Mouse (Mus musculus) cerebellum, adult 9-10 months (tissue): ENCODE measurements around the gene Ccdc170.

ENCODE experiments used
- DNase-seq: peaks from one replicate; pipeline ENCODE4 v3.0.0; 2022

The Ccdc170 gene

GRCm38 (mm10) chr10:4523078-4523477 lies 40.8 kb downstream of the Ccdc170 start:
- no peak for DNase-seq

- DNase-seq, result no peak
Observed at GRCm38 (mm10) chr10:4528043-4528442, 45.7 kb downstream of the Ccdc170 start.

GRCm38 (mm10) chr10:4530638-4531235 lies 48.4 kb downstream of the Ccdc170 start:
- no peak for DNase-seq

- no peak for DNase-seq
Observed at GRCm38 (mm10) chr10:4531933-4532332, 49.6 kb downstream of the Ccdc170 start.

- DNase-seq, result no peak
Observed at GRCm38 (mm10) chr10:4532731-4533130, 50.4 kb downstream of the Ccdc170 start.

GRCm38 (mm10) chr10:4533873-4534272 lies 51.6 kb downstream of the Ccdc170 start:
- DNase-seq, result no peak

- DNase-seq, result no peak
Observed at GRCm38 (mm10) chr10:4545550-4545949, 63.2 kb downstream of the Ccdc170 start.

- DNase-seq, result no peak
Observed at GRCm38 (mm10) chr10:4553442-4554119, 71.3 kb downstream of the Ccdc170 start.

GRCm38 (mm10) chr10:4556842-4557377 lies 74.6 kb downstream of the Ccdc170 start:
- no peak for DNase-seq

GRCm38 (mm10) chr10:4559132-4559531 lies 76.8 kb downstream of the Ccdc170 start:
- DNase-seq, result no peak

- DNase-seq, result no peak
Observed at GRCm38 (mm10) chr10:4565148-4565547, 82.8 kb downstream of the Ccdc170 start.

- DNase-seq, result peak; percentile 6
Observed at GRCm38 (mm10) chr10:4570778-4571177, 88.5 kb downstream of the Ccdc170 start.

- no peak for DNase-seq
Observed at GRCm38 (mm10) chr10:4571304-4571703, 89.0 kb downstream of the Ccdc170 start.

GRCm38 (mm10) chr10:4581905-4582304 lies 99.6 kb downstream of the Ccdc170 start:
- DNase-seq, result no peak

GRCm38 (mm10) chr10:4586691-4587090 lies 104.4 kb downstream of the Ccdc170 start:
- DNase-seq, result no peak

- no peak for DNase-seq
Observed at GRCm38 (mm10) chr10:4589576-4589975, 107.3 kb downstream of the Ccdc170 start.

- DNase-seq, result no peak
Observed at GRCm38 (mm10) chr10:4590956-4591355, 108.7 kb downstream of the Ccdc170 start.

- DNase-seq, result no peak
Observed at GRCm38 (mm10) chr10:4593828-4594227, 111.5 kb downstream of the Ccdc170 start.

- no peak for DNase-seq
Observed at GRCm38 (mm10) chr10:4597211-4597610, 114.9 kb downstream of the Ccdc170 start.

GRCm38 (mm10) chr10:4598244-4598842 lies 116.0 kb downstream of the Ccdc170 start:
- DNase-seq, result peak; percentile 37

GRCm38 (mm10) chr10:4598916-4599315 lies 116.6 kb downstream of the Ccdc170 start:
- DNase-seq, result no peak

GRCm38 (mm10) chr10:4599591-4599990 lies 117.3 kb downstream of the Ccdc170 start:
- no peak for DNase-seq

GRCm38 (mm10) chr10:4600796-4601474 lies 118.6 kb downstream of the Ccdc170 start:
- no peak for DNase-seq
